Mouse (Mus musculus): ENCODE measurements around the gene Rdh16f1. TPM values are rescaled to one million over a fixed set of nuclear protein-coding genes. Genes with fewer than 3 reads are reported as not detected.
"Not testable (repeated sequence)": the region's sequence is repeated elsewhere in the genome, so short reads cannot be mapped to it uniquely, and the experiment has no call there.

Rdh16f1 gene
- polyA plus RNA-seq, 1 experiment: not detected

DNA sequence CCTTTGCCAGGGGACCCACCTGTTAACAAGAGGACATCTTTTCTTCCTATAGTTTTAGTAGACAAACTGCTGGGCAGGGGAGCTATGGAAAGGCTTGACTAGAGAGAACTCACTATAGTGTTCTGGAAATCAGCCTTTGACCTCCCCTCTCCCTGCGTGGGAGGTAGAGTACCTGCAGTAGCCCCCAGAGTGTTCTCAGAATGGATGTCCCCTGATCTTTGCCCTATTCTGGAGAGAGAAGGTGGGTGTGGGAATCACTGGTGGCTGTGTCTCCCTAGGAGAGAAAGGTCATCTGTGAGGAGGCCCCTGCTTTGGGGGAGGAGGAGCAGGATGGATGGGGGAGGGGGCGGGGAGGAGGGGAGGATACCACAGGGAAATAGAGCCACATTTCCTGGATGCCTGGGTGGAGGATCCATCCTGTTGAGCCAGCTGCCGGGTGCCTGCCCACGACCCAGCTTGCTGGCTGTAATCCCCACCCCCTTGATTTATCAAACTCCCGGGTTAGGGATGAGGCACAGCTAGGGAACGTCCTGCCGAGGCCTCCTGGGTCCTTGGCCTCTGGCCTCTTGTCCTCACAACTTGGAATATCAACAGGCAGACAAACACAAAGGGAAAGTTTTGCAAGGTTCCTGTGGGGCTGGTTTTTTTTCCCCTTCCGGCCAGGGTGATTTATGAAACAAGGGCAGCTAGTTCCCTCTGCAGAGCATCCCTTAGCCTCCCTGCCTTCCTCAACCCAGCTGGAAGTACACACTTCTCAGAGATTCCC lies 10.6 kb upstream of the Rdh16f1 start:
- peaks cover 36% of the 10 kb centered on the region for H3K36me3 ChIP-seq (ENCODE audit: control insufficient read depth, insufficient read depth, low read length)
- no peak overlapping the region for H3K27ac ChIP-seq (ENCODE audit: insufficient read depth, low read depth, low read length)
- H3K4me3 ChIP-seq (ENCODE audit: low read depth, low read length): no peak overlapping the region
- TF ChIP-seq POLR2A (IDR thresholded peaks at IDR 0.05; ENCODE audit: low read depth, low read length): no peak
- no peak for TF ChIP-seq CTCF (IDR thresholded peaks at IDR 0.05; ENCODE audit: extremely low read depth, insufficient read length, insufficient replicate concordance, low read depth, low read length)
- peaks cover 2% of the 10 kb centered on the region; the same call in 1 of the 2 replicates for H3K4me1 ChIP-seq (ENCODE audit: control insufficient read depth, insufficient read depth, insufficient read length, low read length)
- no peaks in the 10 kb centered on the region for H3K27me3 ChIP-seq (ENCODE audit: control insufficient read depth, insufficient read depth, low read length)
- WGBS: 28% methylated on average over 8 of the region's 8 CpGs

DNA sequence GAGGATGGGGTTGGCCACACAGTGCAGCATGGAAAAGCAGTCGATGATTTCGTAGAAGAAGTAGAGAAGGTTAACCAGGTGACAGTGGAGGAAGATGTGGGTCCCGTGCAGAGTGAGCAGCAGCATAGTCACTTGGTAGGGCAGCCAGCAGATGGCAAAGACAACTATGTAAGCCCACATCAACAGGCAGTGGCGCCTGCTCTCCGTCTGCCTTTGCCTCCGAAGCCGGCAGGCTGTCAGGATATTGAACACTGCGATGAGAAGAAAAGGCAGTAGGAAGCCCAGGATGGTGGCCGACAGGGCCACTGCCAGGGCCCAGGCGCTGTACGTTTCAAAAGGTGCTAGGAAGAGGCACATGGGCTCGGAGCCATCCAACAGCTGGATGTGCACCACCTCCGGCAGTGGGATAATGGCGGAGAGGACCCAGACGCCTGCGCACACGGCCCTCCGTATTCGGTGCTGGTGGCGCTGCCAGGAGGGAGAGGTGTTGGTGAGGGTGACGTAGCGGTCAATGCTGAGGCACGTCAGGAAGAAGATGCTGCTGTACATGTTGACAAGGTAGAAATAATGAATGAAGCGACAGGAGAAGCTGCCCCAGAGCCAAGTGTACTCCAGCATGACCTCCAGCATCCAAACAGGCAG lies 9.3 kb upstream of the Rdh16f1 start:
- 85% methylated on average over 24 of the region's 24 CpGs for WGBS
- Histone ChIP-seq H3K27ac (ENCODE audit: insufficient read depth, low read depth, low read length) (no peak overlapping the region), H3K4me1 (ENCODE audit: control insufficient read depth, insufficient read depth, insufficient read length, low read length) (peaks cover 7% of the 10 kb centered on the region; the same call in 1 of the 2 replicates), H3K36me3 (ENCODE audit: control insufficient read depth, insufficient read depth, low read length) (peaks cover 26% of the 10 kb centered on the region), H3K4me3 (ENCODE audit: low read depth, low read length) (peak overlapping the region; percentile 6), H3K27me3 (ENCODE audit: control insufficient read depth, insufficient read depth, low read length) (no peaks in the 10 kb centered on the region)
- no peak for TF ChIP-seq POLR2A (IDR thresholded peaks at IDR 0.05; ENCODE audit: low read depth, low read length)
- TF ChIP-seq CTCF (IDR thresholded peaks at IDR 0.05; ENCODE audit: extremely low read depth, insufficient read length, insufficient replicate concordance, low read depth, low read length): no peak

DNA sequence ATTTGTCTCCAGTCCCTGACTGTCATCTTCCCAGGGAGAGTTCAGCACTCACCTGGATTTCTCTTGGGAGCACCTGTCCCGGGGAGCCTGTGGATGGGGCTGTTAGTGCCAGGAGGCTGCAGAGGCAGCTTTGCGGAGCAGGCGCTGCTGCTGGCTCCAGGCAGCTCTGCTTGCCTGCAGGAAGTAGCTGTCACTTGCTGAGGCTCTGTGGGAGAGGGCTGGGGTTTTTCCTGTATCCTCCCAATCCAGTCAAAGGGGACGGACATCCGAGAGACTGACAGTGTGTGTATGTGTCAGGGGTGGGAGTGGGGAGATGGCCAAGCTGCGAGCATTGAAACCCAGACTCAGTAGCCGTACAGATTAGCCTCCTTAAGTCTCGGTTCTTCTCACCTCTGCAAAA lies 8.0 kb upstream of the Rdh16f1 start, which contains the start of gene Gpr182:
Gene Gpr182, minus strand, starts transcription at position 185 of the 400 bp plus-strand sequence.
- 65% methylated on average over 8 of the region's 8 CpGs for WGBS
- Histone ChIP-seq H3K36me3 (ENCODE audit: control insufficient read depth, insufficient read depth, low read length) (peaks cover 15% of the 10 kb centered on the region), H3K4me3 (ENCODE audit: low read depth, low read length) (peak within 1 kb of the TSS; percentile 1; the same call in 1 of the 2 replicates), H3K27me3 (ENCODE audit: control insufficient read depth, insufficient read depth, low read length) (no peaks in the 10 kb centered on the region), H3K27ac (ENCODE audit: insufficient read depth, low read depth, low read length) (no peak within 1 kb of the TSS), H3K4me1 (ENCODE audit: control insufficient read depth, insufficient read depth, insufficient read length, low read length) (peaks cover 13% of the 10 kb centered on the region)
- TF ChIP-seq CTCF (IDR thresholded peaks at IDR 0.05; ENCODE audit: extremely low read depth, insufficient read length, insufficient replicate concordance, low read depth, low read length) (no peak), POLR2A (IDR thresholded peaks at IDR 0.05; ENCODE audit: low read depth, low read length) (no peak)

DNA sequence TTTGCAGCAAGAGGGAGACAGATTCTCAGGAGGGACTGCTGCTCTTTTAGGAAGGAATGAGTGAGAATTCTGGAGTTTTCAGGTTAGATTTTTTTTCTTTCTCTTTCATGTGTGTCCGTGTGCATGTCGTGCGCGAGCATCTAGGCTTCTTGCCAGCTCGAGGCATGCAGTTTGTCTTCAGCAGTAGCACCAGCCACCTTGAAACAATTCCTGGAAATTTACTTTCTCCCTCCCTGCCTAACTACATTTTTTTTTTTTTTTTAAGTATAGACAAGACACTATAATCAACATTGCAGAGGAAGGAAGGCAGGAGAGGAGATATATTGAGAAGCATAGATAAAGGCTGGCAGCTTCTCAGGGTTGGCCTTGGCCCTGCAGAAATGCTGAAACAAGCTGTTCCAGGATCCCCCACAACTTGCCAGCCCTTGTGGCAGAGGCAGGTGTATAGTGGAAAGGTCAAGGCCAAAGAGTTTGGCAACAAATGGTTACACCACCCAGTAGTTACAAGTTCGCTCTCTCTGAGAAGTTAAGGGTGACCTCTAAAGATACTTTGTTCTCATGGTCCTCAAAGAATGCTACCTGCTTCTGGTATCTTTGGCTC lies 4.9 kb upstream of the Rdh16f1 start:
- TF ChIP-seq CTCF (IDR thresholded peaks at IDR 0.05; ENCODE audit: extremely low read depth, insufficient read length, insufficient replicate concordance, low read depth, low read length) (no peak), POLR2A (IDR thresholded peaks at IDR 0.05; ENCODE audit: low read depth, low read length) (no peak)
- Histone ChIP-seq H3K4me3 (ENCODE audit: low read depth, low read length) (no peak overlapping the region), H3K27ac (ENCODE audit: insufficient read depth, low read depth, low read length) (peak overlapping the region; percentile 56; the same call in 1 of the 2 replicates), H3K36me3 (ENCODE audit: control insufficient read depth, insufficient read depth, low read length) (no peaks in the 10 kb centered on the region), H3K4me1 (ENCODE audit: control insufficient read depth, insufficient read depth, insufficient read length, low read length) (peaks cover 24% of the 10 kb centered on the region), H3K27me3 (ENCODE audit: control insufficient read depth, insufficient read depth, low read length) (no peaks in the 10 kb centered on the region)
- 16% methylated on average over 6 of the region's 6 CpGs for WGBS

DNA sequence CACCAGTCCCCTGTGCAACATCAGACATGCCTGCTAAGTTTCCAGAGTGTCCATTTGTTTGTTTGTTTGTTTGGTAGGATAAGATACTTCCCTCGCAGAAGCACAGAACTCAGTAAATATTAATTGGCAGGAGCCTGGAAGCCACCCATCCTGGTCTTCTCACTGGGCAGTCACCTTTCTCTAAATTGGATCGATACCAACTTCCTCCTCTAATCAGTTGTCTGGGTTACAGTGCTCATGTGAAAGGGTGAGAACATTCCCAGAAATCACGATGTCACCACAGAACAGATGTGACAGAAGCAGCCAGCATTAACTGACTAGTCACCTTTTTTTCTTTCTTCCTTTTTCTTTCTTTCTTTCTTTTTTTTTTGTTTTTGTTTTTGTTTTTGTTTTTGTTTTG lies 4.3 kb upstream of the Rdh16f1 start:
- Histone ChIP-seq H3K27ac (ENCODE audit: insufficient read depth, low read depth, low read length) (peak overlapping the region; percentile 56; the same call in 1 of the 2 replicates), H3K36me3 (ENCODE audit: control insufficient read depth, insufficient read depth, low read length) (no peaks in the 10 kb centered on the region), H3K27me3 (ENCODE audit: control insufficient read depth, insufficient read depth, low read length) (no peaks in the 10 kb centered on the region), H3K4me1 (ENCODE audit: control insufficient read depth, insufficient read depth, insufficient read length, low read length) (peaks cover 25% of the 10 kb centered on the region), H3K4me3 (ENCODE audit: low read depth, low read length) (no peak overlapping the region)
- TF ChIP-seq CTCF (IDR thresholded peaks at IDR 0.05; ENCODE audit: extremely low read depth, insufficient read length, insufficient replicate concordance, low read depth, low read length) (no peak), POLR2A (IDR thresholded peaks at IDR 0.05; ENCODE audit: low read depth, low read length) (no peak)
- WGBS: 18% methylated on average over 3 of the region's 3 CpGs

DNA sequence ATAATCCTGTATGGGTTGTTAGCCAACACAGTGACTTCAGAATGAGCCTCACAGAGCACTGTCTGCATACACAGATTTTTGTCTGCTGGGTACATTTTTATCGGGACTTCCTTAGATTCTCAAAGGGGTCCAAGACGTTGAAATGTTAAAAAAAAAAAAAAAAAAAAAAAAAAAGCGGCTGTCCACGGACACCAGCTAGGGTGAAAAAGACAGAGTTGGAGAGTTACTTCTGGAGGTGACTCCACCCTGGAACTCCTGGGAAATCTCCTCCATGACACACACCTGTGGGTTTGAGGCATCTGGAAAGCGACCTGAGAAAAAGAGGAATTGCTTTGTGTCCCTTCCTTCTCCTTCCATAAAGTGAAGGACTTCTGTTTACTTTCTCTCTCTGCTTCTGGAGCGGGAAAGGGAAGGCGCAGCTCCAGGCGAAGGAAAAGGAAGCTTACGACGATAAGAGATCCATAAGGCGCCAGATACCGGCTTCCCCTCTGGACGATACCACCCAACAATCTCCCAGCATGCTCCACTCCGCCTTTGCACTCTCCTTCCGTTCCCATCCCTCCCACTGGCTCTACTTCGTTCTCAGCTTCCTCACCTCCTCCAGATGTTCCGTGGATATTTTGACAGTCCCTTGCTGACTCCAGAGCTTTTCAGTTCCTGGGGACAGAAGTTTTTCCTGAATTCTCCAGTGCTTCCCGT lies 3.7 kb upstream of the Rdh16f1 start:
- peaks cover 25% of the 10 kb centered on the region for H3K4me1 ChIP-seq (ENCODE audit: control insufficient read depth, insufficient read depth, insufficient read length, low read length)

DNA sequence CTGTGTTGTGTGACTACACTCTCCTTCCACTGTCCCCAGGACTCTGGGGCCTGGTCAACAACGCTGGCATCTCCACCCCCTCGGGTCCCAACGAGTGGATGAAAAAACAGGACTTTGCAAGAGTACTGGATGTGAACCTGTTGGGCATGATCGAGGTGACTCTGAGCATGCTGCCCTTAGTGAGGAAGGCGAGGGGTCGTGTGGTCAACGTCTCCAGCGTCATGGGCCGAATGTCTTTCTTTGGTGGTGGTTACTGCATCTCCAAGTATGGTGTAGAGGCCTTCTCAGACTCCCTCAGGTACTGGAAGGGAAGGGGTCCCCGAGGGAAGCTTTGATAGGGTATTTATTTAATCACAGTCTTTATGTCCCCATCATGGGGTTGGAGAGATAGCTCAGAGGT lies 3.3 kb downstream of the Rdh16f1 start:
- WGBS: 90% methylated on average over 10 of the region's 10 CpGs
- not testable (repeated sequence) for H3K27ac ChIP-seq (ENCODE audit: insufficient read depth, low read depth, low read length); H3K36me3 ChIP-seq (ENCODE audit: control insufficient read depth, insufficient read depth, low read length); H3K4me3 ChIP-seq (ENCODE audit: low read depth, low read length); H3K27me3 ChIP-seq (ENCODE audit: control insufficient read depth, insufficient read depth, low read length)
- H3K4me1 ChIP-seq (ENCODE audit: control insufficient read depth, insufficient read depth, insufficient read length, low read length): peaks cover 18% of the 10 kb centered on the region; the same call in 1 of the 2 replicates

More for the DNA sequence above, 3.7 kb upstream of the Rdh16f1 start:
- WGBS: 30% methylated on average over 18 of the region's 18 CpGs
- peak overlapping the region; percentile 8; the same call in 1 of the 2 replicates for H3K27ac ChIP-seq (ENCODE audit: insufficient read depth, low read depth, low read length)
- no peaks in the 10 kb centered on the region for H3K27me3 ChIP-seq (ENCODE audit: control insufficient read depth, insufficient read depth, low read length)
- no peak for TF ChIP-seq CTCF (IDR thresholded peaks at IDR 0.05; ENCODE audit: extremely low read depth, insufficient read length, insufficient replicate concordance, low read depth, low read length)
- TF ChIP-seq POLR2A (IDR thresholded peaks at IDR 0.05; ENCODE audit: low read depth, low read length): no peak
- H3K36me3 ChIP-seq (ENCODE audit: control insufficient read depth, insufficient read depth, low read length): no peaks in the 10 kb centered on the region
- peak overlapping the region; percentile 22 for H3K4me3 ChIP-seq (ENCODE audit: low read depth, low read length)

All from small intestine, adult 2 months (tissue).